Mouse (Mus musculus): Measurements from ENCODE around the gene Pigl. TPM values are rescaled to one million over a fixed set of nuclear protein-coding genes. Genes with fewer than 3 reads are reported as not detected.

Pigl gene
- total RNA-seq, 2 experiments from 2014 or later: 3.1 to 3.2 TPM

DNA sequence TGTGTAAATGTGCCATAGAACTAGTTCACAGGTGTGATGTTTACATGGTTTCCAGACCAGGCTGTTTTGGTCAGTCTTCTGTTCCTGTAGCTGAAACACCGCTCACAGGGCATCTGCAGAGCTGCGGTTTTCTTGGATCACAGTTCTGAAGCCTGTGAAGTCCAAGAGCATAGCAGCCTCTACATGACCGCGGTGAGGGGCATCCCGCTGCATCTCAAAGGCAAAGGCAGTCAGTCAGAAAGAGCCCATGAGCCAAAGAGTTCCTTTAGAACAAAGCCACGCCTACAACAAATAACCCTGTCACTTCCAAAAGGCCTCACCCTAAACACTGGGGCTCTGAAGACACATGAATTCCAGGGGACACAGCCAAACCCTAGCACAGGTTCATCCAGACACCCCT is 55.1 kb downstream of the Pigl start:
- no peak for DNase-seq

DNA sequence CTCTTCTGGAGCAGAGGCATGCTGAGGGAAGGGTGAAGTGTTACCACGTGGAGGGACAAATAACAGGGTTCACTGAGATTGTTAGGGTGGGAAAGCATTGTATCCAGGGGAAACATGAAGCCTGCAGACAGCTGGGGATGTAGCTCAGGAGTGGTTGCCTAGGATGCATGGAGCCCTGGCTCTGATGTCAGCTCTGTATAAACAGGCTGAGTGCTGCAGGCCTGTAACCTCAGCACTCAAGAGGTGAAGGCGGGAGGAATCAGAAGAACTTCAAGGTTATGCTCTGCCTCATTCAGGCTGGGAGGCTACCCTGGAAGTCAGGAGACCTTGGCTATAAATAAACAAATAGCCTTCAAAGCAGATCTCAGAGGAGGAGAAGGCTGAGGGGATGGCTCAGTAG is 60.7 kb downstream of the Pigl start:
- no peak for DNase-seq

DNA sequence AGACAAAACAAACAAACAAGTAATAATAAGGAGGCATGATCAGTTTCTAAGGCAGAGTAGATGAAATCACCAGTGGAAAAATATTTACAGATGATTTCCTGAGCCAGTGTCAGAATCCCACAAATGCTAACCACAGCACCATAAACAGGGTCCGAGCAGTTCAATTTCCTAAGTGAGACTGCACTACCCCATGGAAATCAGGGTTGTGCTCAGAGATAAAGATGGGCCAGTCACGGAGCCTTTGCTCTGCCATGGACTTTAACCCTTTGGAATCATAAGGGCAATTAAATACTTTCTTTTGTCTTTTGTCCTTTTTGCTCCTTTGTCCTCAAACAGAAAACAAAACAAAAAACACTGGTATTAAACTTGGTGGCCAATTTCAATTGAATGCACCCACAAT is 64.0 kb downstream of the Pigl start:
- DNase-seq: no peak

DNA sequence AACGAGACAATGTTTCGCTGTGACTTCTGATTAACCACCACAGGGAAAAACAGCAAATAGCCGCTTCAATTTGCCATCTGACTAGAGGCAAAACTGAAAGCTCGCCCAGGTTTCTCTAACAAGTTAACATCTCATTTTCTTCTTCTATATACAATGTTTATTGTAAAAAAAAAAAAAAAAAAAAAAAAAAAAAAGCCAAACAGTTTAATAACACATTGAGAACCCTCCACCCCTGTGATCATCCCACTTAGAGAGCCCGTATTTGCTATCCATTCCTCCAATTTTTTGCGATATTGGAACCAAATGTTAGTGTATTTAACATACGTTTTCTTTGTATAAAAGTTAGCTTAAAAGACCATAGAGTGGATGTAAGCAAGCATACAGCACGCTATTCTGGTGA is 78.8 kb downstream of the Pigl start:
- DNase-seq: no peak

DNA sequence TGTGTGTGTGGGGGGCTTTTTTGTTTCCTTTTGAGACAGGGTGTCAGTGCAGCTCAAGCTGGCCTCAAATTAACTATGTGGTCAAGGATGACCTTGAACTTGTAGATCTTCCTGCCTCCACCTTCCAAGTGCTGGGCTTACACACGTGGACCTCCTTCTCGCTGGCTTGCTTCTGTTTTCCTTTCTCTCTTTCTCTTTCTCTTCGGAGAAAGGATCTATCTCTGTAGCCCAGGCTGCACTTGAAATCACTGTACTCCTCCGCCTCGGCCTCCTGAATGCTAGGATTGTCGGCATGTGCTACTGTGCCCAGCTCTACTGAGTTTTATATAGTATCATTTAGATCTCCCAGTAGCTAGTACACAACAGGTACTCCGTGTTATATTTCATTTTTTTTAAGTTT is 79.3 kb downstream of the Pigl start:
- no peak for DNase-seq

DNA sequence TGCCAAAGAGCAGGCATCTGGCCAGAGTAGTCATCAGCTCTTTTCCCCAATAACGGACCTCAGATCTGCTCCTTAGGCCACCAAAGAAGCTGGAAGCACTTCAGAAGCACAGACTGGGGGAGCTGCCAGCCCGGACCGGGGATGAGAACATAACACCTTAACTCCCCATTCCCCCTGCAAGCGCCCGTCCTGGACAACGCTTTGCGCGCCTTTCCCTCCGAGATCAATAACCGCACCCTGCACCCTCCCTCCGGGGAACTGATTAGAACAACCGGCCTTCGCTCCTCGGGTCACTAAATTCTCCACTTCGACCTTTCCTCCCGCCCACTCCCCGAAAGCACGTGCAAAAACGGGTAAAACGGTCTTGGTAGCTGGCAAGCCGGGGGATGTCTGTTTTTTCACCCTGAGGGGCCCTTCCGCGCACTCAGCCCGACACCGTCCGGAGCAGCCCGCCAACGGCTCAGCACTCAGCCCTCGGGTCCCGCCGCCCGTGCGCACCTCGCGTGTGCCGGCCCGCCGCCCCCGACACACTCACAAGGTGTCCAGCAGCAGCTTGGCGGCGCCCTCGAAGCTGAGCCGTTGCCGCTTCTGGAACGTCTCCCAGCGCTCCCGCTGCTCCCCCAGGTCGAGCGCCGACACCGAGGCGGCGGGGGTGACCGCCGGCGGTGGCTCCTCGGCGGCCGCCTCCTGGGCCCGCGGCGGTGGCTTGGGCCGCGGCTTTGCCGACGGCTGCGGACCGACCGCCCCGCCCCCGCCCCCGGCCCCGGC is 80.2 kb downstream of the Pigl start:
- peak; percentile 61 to 74 for DNase-seq

DNA sequence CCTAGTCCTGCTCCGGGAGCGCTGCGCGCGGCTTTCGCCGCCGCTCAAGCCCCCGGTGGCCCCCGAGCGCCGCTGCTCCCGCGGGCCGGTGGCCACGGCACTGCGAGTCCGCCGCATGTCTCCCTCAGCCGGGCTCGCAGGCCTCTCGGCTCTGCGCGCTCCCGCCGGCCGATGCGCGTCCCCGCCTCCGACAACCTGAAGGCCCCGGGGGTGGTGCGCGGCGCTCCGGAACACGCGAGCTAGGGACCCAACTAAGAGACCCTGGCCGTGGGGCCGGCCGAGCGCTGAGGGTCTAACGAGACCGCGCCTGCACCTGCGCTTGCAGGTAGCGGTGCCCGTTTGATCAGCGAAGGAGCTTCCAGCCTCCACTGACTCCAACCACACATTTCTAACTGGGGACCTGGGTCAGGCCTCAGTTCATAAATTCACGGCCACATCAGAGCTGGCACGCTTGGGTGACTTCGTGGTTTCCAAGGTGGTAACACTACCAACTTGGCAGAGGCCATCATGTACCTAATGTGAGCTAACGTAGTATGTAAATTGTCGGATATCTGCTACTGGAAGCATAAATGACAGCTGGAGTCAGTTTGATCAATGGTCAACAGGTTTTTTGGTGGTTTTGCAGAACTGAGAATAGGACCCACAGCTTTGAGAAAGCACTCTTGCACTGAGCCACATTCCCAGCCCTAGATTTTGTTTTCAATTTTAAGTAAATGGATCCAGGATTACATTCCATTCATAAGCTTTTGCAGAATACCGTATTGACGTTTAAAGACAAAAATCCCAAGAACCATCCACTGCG is 81.0 kb downstream of the Pigl start, which contains the start of gene Cenpv:
Gene Cenpv (minus strand): TSS at position 173 of the 802 bp plus-strand sequence.
- peak; percentile 78 to 81 for DNase-seq

DNA sequence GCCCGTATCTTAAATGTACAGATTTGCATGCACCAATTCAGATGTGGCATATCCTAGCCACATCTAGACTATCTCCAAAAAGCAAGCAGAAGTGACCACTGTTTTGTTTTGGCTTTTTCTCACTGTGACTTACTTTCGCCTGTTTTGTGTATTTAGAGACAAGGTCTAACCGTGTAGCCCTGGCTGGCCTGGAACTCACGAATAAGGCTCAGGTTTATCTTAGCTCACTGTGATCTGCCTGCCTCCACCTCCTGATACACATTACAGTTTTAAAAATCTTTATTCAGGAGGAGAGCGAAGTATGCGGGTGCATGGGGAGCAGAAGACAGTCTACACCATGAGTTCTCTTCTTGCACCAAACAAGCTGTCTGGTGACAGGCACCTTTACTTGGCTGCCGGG is 81.9 kb downstream of the Pigl start:
- no peak for DNase-seq

DNA sequence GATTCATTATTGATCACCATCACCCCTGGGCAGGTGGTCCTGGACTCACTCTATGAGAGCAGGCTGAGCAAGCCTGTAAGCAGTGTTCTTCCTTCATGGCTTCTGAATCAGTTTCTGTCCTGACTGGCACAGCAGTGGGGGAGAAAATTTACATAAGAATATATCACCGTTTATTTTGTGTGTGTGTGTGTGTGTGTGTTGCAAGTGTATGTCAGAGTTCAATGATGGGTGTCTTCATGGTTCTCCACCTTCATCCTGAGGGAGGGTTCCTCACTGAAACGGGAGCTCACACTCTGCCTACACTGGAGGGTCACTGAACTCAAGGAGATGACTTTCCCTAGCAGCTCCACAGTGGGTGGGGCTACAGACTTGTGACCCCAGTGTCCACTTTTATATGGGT is 82.7 kb downstream of the Pigl start:
- DNase-seq: no peak

DNA sequence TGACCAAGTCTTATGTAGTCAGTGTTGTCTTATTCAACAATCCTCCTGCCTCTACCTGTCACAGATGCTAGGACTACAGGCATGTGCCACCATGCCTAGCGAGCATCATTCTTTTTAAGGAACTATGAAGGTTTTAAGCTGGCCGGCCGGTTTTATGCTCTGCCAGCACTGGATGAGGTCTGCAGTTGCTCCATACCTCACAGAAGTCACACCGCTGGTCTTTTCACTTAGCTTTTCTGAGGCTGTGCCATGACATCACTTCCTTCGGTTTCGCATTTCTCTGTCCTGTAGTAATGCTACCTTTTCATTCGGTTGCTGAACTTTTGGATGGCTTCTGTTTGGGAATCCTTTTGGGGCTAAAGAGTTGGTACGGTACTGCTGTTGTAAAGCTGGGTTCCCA is 83.3 kb downstream of the Pigl start:
- DNase-seq: no peak

DNA sequence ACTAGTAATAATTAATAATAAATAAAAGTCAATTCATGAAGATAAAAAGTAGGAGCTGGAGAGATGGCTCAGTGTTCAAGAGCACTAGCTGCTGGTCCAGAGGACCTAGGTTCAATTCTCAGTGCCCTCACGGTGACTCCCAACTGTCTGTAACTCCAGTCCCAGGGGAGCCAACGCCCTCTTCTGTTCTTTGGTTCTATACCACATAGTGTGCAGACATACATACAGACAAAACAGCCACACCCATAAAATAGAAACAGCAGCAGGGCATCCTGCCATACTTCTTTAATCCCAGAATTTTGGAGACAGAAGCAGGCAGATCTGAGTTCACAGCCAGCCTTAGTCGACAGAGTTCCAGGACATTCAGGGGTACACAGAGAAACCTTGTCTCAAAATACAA is 85.7 kb downstream of the Pigl start:
- no peak for DNase-seq

DNA sequence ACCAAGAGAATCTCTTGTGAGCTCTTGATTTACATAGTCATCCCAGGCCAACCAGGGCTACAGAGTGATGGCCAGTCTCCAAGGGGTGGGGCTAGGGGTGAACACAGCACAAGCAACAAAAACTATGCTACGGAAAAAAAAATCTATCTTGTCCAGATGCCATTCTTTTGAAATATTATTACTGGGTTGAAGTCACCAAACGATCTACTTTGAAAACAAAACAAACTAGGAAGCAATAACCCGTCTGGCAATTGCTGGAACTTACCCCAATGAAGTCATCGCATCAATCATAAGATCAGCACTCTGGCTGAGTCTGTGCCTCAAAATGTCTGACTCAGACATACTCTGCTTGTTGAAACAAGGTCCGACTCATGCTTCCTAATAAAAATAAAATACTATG is 91.5 kb downstream of the Pigl start:
- DNase-seq: peak; percentile 87 to 89

DNA sequence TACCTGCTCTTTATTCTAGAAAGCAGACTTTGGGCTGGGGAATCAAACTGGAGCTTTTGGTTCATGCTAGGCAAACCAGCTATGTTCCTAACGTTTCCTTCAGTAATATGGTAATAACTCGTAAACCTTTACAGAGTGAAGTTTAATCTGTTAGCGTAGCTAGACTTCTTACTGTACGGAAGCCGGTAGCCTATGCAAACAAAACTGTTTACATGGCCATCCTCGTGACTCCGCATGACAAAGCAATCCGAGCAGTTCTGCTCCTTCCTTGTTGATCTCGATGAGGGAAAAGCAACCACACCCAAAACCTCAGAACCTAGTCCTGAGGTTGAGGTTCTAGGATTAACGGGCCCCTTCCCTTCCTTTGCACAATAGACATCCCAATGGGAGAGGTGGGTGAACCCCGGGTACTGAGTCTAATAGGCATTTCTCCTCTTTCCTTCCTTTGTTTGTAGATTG is 92.0 kb downstream of the Pigl start:
- DNase-seq: peak; percentile 80 to 83

DNA sequence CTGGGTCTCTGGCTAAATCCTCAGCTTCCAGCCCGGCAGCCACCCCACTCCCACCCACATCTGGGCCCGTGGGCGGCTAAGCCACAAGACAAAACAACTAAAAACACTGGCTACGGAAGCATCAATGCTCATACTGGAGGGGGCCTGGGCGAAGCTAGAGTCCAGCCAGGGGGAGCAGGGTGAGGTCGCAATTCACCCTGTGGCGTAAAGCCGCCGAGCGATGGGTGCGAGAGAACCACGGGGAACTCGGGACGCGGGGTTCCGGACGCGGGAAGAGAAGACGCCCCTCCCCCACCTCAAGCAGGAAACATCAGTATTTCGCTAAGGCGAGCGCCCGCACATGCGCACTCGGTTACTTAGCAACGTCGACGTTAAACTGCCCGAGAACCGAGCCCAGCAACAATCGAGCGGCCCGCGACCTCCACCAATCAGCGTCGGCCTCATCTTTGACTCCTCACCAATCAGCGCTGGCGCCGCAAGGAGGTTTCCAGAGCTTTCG is 92.5 kb downstream of the Pigl start, which contains the start of gene Ubb:
Gene Ubb (plus strand): TSS at position 445 of the 499 bp plus-strand sequence.
- peak; percentile 99 for DNase-seq

DNA sequence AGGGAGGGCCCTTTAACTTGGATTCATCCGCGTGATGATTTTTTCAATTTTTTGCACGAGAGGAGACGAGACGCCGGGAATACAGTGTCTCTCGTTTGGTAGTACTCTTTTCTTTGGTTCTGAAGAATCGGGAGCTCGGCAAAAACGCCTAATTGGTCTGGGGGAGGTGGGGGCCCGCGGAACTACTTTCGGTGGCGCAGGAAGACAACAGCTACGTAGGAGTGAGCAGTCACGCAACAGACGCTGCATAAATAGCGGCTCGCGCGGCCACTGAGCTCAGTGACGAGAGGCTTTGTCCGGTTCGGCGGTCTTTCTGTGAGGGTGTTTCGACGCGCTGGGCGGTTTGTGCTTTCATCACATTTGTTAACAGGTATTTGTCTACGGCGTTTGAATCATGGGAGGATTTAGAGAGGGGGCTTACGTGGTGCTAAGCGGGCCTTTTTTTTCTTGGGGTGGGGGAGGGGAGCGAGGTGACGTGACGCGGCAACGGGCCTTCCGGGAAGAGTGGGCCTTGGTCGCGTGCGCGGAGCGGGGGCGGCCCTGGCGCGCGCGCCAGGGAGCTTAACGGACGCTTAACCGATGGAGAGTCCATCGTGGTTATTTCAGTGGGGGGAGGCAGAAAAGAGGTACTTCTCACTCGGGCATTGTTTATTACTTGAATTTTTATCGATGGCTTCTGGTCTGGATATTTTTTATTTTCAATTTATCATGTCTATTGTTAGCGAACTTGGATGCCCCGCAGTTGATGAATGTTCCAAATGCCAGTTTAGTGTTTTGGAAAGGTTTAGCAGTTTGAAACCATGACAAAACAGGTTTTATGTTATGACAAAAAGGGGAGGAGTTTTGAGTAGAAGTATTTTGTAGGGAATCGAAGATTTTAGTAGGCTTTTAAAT is 93.2 kb downstream of the Pigl start:
- peak; percentile 92 to 96 for DNase-seq

DNA sequence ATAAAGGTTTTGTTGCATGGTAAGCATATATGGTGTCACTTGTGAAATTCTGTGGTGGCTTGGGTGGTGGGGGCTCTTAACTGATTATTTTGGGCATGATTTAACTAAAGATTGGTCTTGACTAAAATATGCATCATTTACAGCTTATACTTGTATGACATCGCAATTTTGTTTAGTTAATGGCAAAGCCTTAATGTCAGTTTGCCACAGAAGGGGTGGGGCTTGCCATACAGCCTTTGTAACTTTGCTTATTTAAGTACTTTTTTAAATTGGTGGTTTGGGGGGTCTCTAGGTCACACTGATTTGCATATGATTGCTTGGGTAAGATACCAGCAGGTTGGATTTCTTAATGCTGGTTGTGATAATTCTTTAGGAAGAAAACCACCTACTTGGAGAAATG is 94.9 kb downstream of the Pigl start:
- DNase-seq: no peak

DNA sequence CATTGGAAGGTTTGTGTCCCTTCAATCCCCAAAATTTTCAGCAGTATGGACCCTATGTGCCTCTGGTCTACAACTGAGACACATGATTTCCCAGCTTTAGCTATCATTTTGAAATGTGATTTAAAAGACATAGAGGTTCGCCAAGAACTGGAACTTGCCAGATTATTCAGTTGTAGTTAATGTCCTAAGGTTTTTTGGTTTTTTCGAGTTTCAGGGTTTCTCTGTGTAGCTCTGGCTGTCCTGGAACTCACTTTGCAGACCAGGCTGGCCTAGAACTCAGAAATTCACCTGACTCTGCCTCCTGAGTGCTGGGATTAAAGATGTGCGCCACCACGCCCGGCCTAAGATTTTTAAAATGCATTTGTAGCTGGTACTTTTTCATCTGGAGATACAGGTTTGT is 95.4 kb downstream of the Pigl start:
- no peak for DNase-seq

DNA sequence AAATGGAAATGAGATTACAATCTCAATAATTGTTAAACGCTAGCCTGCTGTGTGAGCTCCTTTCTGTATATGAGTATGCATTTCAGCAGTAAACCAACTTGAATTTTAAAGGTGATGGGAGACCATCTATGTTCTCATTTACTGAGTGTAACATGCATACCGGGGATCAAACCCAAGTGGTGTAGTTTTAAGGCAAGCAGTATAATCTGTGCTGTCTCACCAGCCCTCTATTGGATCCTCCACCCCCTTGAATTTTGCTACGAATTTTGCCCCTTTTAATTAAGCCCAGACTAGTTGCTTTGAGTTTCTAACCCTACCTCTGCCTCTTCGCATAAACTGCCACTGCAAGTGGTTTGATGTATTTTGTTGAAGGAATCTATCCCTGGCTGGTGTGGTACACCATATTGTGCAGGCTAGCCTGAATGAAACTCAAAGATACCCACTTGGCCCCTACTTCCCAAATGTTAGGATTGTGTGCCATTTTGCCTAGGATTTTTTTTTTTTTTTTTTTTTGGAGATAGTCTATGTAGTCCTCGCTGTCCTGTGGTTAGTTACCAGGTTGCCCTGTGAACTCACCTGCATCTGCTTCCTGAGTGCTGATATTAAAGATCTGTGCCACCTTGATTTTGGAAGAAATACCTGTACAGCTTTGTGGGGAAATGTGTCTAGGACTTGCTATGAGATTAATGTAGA is 96.0 kb downstream of the Pigl start:
- no peak for DNase-seq

DNA sequence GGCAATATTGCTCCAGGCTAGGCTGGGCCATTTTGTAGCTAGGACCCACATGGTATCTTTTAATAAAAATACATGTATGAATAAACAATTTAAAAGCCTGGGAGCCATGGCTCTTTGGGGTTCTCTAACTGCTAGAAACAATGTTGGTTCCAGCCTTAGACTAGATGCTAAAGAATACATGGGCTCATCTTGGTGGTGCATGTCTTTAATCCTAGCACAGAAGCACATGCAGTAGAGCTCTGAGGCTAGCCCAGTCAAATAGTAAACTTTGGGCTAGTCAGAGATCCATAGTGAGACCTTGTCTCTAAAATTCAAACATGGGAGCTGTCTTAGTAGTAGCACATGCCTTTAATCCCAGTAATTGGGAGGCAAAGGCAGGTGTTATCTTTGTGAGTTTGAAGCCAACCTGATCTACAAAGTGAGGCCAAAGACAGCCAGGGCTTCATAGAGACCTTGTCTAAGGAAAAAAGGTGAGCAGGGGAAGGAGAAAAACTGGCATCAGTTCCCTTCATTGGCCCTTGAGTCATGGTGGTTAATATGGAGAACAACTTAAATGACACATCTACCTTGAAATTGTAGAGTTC is 96.8 kb downstream of the Pigl start:
- no peak for DNase-seq

DNA sequence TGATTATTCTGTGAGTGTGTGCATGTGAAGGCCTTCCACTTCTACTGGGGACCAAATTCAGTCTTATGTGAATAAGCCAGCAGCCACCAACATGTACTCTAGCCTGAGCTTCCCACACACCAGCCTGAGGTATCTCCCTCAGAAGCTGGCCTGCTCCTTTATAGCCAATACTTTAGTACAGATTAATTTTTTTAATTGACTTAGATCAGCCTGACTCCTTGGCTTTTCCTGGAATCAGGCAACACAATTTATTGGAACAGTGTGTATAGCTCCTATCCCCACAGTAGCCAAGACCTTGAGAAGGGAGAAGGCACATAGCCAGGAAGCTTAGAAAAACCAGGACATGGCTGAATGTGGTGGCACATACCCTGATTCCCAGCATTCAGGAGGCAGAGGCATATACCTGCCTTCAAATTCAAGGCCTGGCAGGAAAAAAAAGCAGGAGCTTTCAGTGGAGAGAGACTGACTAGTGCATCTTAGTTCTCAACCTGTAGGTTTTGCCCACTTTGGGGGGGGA is 97.7 kb downstream of the Pigl start:
- DNase-seq: peak; percentile 39 to 43

DNA sequence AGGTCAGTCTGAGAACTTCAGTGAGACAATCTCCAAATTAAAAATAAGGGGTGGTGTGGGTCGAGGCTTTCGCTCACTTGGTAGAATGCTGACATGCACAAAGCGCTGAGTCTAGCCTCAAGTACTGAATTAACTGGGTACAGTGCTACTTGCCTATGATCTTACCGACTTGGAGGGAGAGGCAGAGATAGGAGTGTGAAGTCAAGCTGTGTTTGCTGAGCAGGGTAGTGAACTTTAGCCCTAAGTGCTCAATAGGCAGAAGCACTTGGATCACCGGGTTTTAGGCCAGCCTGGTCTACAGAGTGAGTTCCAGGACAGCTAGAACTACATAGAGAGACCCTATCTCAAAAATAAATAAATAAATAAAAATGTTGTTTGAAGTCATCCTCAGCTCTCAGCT is 98.9 kb downstream of the Pigl start:
- DNase-seq: no peak

Measured in heart, adult 18-20 months (tissue).